Mouse (Mus musculus): ENCODE results near the gene Extl1. TPM values are rescaled to one million over a fixed set of nuclear protein-coding genes. Genes with fewer than 3 reads are reported as not detected.

The Extl1 gene
- polyA plus RNA-seq, 1 experiment = not detected

- peaks cover 41% of the 10 kb centered on the region for H3K27me3 ChIP-seq (ENCODE audit: control insufficient read depth)
- no peaks in the 10 kb centered on the region for H3K36me3 ChIP-seq (ENCODE audit: control insufficient read depth)
- H3K4me1 ChIP-seq (ENCODE audit: control insufficient read depth) = peaks cover 8% of the 10 kb centered on the region
- TF ChIP-seq TAL1 (IDR thresholded peaks at IDR 0.05; ENCODE audit: low read length) = no peak
- no peak for TF ChIP-seq GATA1 (IDR thresholded peaks at IDR 0.05; ENCODE audit: low read length)
- no peak overlapping the region for H3K4me3 ChIP-seq (replicated peaks)
- no peaks in the 10 kb centered on the region for H3K9me3 ChIP-seq (ENCODE audit: control insufficient read depth, low read length)
These were observed 9.3 kb downstream of the Extl1 start for GRCm38 (mm10) chr4:134374306-134374705.

GRCm38 (mm10) chr4:134373295-134373694 lies 10.4 kb downstream of the Extl1 start:
- H3K27me3 ChIP-seq (ENCODE audit: control insufficient read depth) = peaks cover 44% of the 10 kb centered on the region
- no peaks in the 10 kb centered on the region for H3K36me3 ChIP-seq (ENCODE audit: control insufficient read depth)
- H3K4me1 ChIP-seq (ENCODE audit: control insufficient read depth) = peaks cover 8% of the 10 kb centered on the region
- no peak for TF ChIP-seq GATA1 (IDR thresholded peaks at IDR 0.05; ENCODE audit: low read length)
- TF ChIP-seq TAL1 (IDR thresholded peaks at IDR 0.05; ENCODE audit: low read length) = no peak
- no peaks in the 10 kb centered on the region for H3K9me3 ChIP-seq (ENCODE audit: control insufficient read depth, low read length)
- no peak overlapping the region for H3K4me3 ChIP-seq (replicated peaks)

DNA sequence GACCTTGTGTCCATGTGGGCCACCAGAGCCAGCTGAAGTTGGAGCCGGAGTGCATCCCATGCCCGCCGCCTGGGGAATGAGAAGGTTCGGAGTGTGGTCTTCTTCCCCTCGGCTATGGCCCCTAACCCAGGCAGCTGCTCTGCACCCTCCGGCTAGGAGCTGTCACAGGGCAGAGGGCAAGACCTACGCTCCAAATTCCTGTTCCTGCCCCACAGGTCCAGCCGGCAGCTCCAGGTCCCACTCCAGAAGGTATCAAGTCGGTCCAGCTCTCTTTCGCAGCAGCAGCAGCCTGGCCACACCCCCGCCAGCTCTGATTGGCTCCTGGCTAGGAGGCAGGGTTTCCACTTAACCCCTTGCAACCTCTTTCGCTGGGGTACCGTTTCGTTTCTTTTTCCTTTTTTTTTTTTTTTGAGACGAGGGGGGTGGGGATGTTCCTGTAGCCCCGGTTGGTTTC lies 11.3 kb downstream of the Extl1 start:
- H3K36me3 ChIP-seq (ENCODE audit: control insufficient read depth) = no peaks in the 10 kb centered on the region
- H3K4me1 ChIP-seq (ENCODE audit: control insufficient read depth) = peaks cover 8% of the 10 kb centered on the region
- TF ChIP-seq GATA1 (IDR thresholded peaks at IDR 0.05; ENCODE audit: low read length) (no peak), TAL1 (IDR thresholded peaks at IDR 0.05; ENCODE audit: low read length) (no peak)
- H3K27me3 ChIP-seq (ENCODE audit: control insufficient read depth) = peaks cover 44% of the 10 kb centered on the region
- peak overlapping the region; percentile 29 for H3K4me3 ChIP-seq (replicated peaks)
- H3K9me3 ChIP-seq (ENCODE audit: control insufficient read depth, low read length) = no peaks in the 10 kb centered on the region

GRCm38 (mm10) chr4:134371316-134371855 lies 12.3 kb downstream of the Extl1 start:
- Histone ChIP-seq H3K36me3 (ENCODE audit: control insufficient read depth) (no peaks in the 10 kb centered on the region), H3K27me3 (ENCODE audit: control insufficient read depth) (peaks cover 44% of the 10 kb centered on the region), H3K9me3 (ENCODE audit: control insufficient read depth, low read length) (no peaks in the 10 kb centered on the region), H3K4me1 (ENCODE audit: control insufficient read depth) (peaks cover 8% of the 10 kb centered on the region), H3K4me3 (replicated peaks) (no peak overlapping the region)
- TF ChIP-seq GATA1 (IDR thresholded peaks at IDR 0.05; ENCODE audit: low read length) = no peak
- TF ChIP-seq TAL1 (IDR thresholded peaks at IDR 0.05; ENCODE audit: low read length) = no peak

- no peaks in the 10 kb centered on the region for H3K36me3 ChIP-seq (ENCODE audit: control insufficient read depth)
- H3K4me3 ChIP-seq (replicated peaks) = no peak overlapping the region
- no peaks in the 10 kb centered on the region for H3K9me3 ChIP-seq (ENCODE audit: control insufficient read depth, low read length)
- H3K27me3 ChIP-seq (ENCODE audit: control insufficient read depth) = peaks cover 44% of the 10 kb centered on the region
- TF ChIP-seq GATA1 (IDR thresholded peaks at IDR 0.05; ENCODE audit: low read length) (no peak), TAL1 (IDR thresholded peaks at IDR 0.05; ENCODE audit: low read length) (no peak)
- peaks cover 8% of the 10 kb centered on the region for H3K4me1 ChIP-seq (ENCODE audit: control insufficient read depth)
These were observed 12.9 kb downstream of the Extl1 start for GRCm38 (mm10) chr4:134370649-134371221.

DNA sequence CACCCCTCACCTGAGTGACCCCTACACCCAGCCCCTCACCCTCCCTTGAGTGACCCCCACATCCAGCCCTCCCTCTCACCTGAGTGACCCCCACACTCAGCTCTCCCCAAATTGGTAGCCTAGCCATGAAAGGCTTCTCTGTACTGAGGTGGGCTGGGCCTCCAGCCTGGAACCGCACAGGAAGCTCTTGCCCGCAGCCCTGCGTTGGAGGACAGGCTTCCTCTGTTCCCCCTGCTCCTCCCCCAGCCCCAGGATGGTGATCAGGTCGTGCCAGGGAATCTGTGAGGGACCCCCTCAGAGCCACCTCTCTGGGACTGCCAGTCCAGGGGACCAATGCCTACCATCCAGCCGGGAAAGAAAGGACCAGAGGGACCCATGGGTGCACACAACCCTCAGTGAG lies 18.4 kb downstream of the Extl1 start:
- Histone ChIP-seq H3K4me3 (replicated peaks) (no peak overlapping the region), H3K4me1 (ENCODE audit: control insufficient read depth) (no peaks in the 10 kb centered on the region), H3K27me3 (ENCODE audit: control insufficient read depth) (peaks cover 13% of the 10 kb centered on the region), H3K36me3 (ENCODE audit: control insufficient read depth) (no peaks in the 10 kb centered on the region), H3K9me3 (ENCODE audit: control insufficient read depth, low read length) (no peaks in the 10 kb centered on the region)
- no peak for TF ChIP-seq GATA1 (IDR thresholded peaks at IDR 0.05; ENCODE audit: low read length)
- TF ChIP-seq TAL1 (IDR thresholded peaks at IDR 0.05; ENCODE audit: low read length) = no peak

DNA sequence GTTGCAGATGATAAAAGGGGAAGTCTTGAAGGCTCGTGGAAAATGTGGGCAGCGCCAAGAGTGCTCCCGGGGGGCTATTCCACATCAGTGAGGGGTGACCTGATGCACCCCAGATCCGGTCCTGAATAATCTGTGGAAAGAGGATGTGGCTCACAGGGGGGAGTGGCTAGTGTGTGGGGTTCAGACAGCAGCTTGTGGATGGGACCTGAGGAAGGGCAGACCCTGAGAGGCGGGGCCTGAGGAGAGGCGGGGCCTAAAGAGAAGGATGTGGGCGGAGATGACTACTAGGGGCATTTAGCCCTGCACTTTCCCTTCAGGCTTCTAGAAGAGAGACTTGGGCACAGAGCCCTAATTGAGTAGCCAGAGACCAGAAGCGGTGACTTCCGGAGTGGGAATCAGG lies 21.1 kb downstream of the Extl1 start:
- H3K36me3 ChIP-seq (ENCODE audit: control insufficient read depth) = no peaks in the 10 kb centered on the region
- no peaks in the 10 kb centered on the region for H3K9me3 ChIP-seq (ENCODE audit: control insufficient read depth, low read length)
- H3K4me1 ChIP-seq (ENCODE audit: control insufficient read depth) = no peaks in the 10 kb centered on the region
- no peaks in the 10 kb centered on the region for H3K27me3 ChIP-seq (ENCODE audit: control insufficient read depth)
- TF ChIP-seq TAL1 (IDR thresholded peaks at IDR 0.05; ENCODE audit: low read length) (no peak), GATA1 (IDR thresholded peaks at IDR 0.05; ENCODE audit: low read length) (no peak)
- H3K4me3 ChIP-seq (replicated peaks) = no peak overlapping the region

DNA sequence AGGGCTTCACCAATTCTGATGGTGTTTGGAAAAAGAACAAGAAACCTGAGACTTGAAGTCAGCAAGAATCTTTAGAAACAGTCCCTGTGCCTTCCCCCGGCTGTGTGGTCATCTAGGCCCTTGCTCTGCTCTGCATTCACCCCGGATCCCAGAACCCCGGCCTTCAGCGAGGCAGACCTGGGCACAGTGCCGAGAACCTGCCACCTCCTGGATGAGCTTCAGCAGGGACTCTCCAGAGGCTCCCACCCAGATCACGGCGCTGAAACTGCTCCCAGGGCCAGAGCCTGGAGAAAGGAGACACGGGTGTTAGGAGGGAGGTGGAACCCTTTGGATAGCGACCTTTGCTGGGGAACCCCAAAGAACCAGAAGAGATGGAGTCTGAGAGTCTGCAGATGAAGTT lies 21.5 kb downstream of the Extl1 start:
- Histone ChIP-seq H3K27me3 (ENCODE audit: control insufficient read depth) (no peaks in the 10 kb centered on the region; the same call in 1 of the 2 replicates), H3K4me3 (replicated peaks) (no peak overlapping the region), H3K36me3 (ENCODE audit: control insufficient read depth) (no peaks in the 10 kb centered on the region), H3K9me3 (ENCODE audit: control insufficient read depth, low read length) (no peaks in the 10 kb centered on the region), H3K4me1 (ENCODE audit: control insufficient read depth) (peaks cover 3% of the 10 kb centered on the region; the same call in 1 of the 2 replicates)
- TF ChIP-seq GATA1 (IDR thresholded peaks at IDR 0.05; ENCODE audit: low read length) (no peak), TAL1 (IDR thresholded peaks at IDR 0.05; ENCODE audit: low read length) (no peak)

- Histone ChIP-seq H3K4me1 (ENCODE audit: control insufficient read depth) (peaks cover 4% of the 10 kb centered on the region; the same call in 1 of the 2 replicates), H3K36me3 (ENCODE audit: control insufficient read depth) (no peaks in the 10 kb centered on the region), H3K4me3 (replicated peaks) (no peak overlapping the region), H3K27me3 (ENCODE audit: control insufficient read depth) (no peaks in the 10 kb centered on the region; the same call in 1 of the 2 replicates), H3K9me3 (ENCODE audit: control insufficient read depth, low read length) (no peaks in the 10 kb centered on the region)
- TF ChIP-seq TAL1 (IDR thresholded peaks at IDR 0.05; ENCODE audit: low read length) = no peak
- TF ChIP-seq GATA1 (IDR thresholded peaks at IDR 0.05; ENCODE audit: low read length) = no peak
These were observed 22.4 kb downstream of the Extl1 start for GRCm38 (mm10) chr4:134361215-134361614.
